Mouse (Mus musculus) urinary bladder, adult 2 months (tissue): ENCODE data around the gene Crhr2. TPM values are rescaled to one million over a fixed set of nuclear protein-coding genes. Genes with fewer than 3 reads are reported as not detected.

Source experiments
- DNase-seq: peaks from one replicate; pipeline ENCODE4 v3.0.0; 2022; ENCODE audit warnings: low spot score
- polyA plus RNA-seq: library from polyadenylated mRNA; depleted of rRNA; stranded (reverse); fragments of >200 nt; gene quantifications from 2 replicates; pipeline ENCODE4 v1.2.3, GENCODE M21; 2012

Gene Crhr2
- polyA plus RNA-seq, 1 experiment: 0.54 TPM

- no peak for DNase-seq
These were observed 9.8 kb downstream of the Crhr2 start for GRCm38 (mm10) chr6:55123056-55123455.

- DNase-seq: no peak
These were observed 15.3 kb downstream of the Crhr2 start for GRCm38 (mm10) chr6:55117325-55118109.

DNA sequence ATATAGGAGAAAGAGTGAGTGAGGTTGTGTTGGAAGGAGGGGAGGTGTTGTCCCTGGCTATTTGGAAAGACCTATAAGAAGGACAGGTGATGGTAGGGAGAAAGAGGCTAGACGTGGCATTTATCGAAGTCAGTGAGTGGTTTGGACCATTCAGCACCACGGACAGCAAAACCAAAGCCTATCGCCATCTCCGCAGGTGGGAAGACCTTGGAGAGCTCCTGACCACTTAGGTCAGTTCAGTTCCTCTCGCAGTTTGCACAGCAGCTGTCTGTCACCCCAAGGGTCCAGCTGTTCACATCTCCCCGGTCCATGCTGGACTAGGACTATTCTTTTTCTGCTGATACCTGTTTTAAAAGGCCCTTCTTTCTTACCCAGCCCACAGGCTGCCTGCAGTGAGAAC, 24.5 kb downstream of the Crhr2 start:
- no peak for DNase-seq

DNA sequence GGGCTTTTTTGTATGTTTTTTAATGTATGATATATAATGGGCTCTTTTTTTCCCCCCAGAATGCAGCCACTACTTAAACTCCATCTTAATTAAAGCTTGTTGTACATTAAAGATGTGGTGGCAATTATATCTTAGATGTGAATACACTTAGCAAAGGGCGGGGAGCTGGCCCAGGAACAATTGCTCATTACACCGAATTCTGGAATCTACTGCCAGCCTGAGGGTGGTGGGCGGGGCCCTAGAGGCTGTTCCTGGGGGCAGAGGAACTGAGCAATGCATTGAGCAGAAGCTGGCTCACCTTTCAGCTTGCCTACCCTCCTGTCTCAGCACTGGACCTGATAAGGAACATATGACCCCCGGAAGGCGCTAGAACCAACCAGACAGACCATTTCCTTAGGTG, 34.2 kb downstream of the Crhr2 start:
- no peak for DNase-seq

DNA sequence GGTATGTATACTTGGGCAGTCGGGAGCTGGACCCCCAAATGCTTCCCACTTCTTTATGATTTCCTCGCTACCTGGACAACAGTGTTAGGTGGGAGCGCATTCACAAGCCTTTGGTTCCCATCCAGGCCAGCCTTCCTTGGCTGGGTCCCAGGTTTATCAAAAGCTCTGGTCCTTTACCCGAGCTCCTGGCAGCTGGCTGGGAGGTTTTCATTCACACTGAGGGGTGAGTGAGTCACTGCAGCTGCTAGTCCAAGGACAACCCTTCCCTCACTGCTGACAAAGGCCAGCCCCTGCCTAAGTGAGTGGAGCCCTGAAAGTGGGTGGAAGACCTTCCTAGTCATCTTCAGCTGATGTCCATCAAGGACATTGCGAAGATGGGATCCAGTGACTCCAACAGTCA, 34.8 kb downstream of the Crhr2 start:
- DNase-seq: no peak

GRCm38 (mm10) chr6:55093431-55094146, 39.2 kb downstream of the Crhr2 start:
- DNase-seq: no peak

GRCm38 (mm10) chr6:55091396-55091795, 41.4 kb downstream of the Crhr2 start:
- DNase-seq: no peak

GRCm38 (mm10) chr6:55090639-55091038, 42.2 kb downstream of the Crhr2 start:
- DNase-seq: no peak

DNA sequence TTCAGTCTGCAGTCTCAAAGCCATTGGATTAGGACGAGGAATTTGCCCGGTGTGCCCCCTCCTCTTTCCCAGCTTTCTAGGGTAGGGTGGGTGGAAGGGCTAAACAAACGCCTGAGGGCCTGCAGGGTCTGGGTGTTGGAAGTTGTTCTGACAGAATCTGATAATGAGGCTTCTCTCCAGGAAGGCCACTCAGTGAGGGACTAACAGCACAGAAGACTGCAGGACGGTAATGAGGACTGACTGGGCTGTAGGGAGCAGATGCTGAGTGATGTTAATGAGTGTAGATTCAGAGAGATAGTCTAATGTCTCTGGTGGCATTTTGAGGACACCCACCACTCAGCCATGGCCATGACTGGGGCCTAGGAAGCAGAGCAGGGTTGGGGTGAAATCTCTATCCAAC, 45.5 kb downstream of the Crhr2 start:
- DNase-seq: no peak

DNA sequence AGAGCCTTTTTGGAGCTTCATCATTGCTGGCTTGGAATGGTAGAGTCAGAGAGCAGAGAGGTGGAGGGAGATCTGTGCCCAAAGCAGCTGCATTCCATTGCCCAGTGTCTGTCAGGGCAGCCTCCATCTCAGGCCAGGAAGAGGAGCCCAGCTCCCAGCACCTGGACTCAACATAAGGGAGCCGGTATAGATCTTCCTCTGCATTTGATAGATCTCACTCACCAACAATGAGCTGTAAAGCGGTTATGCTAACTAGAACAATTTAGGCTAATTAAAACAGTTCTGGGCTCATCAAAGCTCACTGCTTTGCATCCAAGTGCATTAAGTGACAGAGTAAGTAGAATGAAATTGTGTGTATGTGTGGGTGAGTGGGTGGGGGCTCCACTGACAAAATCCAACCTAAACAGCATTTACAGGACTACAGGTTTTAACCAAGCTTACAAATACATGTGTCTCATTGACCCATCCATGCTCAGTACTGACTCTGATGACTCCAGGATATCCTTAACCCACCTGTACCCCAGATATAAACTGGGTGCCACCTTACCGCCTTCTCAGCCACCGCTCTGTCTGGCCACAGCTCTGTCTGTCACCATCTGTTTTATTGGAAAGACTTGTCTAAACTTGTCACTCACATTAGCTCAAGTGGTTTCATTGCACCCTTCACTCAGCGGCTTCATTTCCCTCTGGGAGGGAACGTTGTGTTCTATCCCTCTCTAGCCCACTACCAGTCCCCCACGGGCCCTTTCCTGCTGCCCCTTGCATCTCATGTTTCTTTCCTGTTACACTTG, 50.4 kb downstream of the Crhr2 start:
- no peak for DNase-seq

- DNase-seq: no peak
These were observed 51.4 kb downstream of the Crhr2 start for GRCm38 (mm10) chr6:55081379-55081778.

DNA sequence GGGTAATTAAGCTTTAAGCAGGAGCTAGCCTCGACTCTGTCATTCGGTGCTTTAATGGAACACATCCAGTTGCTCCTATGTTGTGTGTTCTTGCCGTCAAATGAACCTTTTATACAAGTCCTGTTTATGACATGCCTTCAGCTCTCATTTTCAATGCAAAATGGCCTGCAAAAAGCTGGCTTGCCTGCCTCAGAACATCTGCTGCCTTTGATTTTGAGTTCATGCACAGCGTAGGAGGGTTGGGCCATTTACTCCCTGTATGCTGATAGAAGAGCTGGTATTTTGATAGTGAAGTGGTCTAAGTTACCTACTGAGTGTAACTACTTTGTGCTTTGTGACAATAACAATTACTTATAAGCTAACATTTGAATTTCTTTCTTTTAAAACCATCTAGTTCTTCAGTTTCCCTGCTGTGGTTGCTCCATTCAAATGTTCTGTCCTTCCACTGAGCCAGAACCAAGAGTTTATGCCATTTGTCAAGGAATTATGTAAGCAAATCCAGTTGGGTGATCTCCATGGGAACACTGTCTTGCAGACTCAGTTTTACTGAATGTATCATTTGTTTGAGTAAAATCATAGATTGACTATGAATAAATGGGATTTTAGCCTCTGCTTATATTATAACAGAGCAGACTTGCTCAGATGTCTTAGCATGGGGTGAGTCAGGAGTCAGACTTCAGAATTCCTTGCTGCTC, 56.1 kb downstream of the Crhr2 start:
- no peak for DNase-seq

GRCm38 (mm10) chr6:55065903-55066302, 66.9 kb downstream of the Crhr2 start:
- DNase-seq: no peak

DNA sequence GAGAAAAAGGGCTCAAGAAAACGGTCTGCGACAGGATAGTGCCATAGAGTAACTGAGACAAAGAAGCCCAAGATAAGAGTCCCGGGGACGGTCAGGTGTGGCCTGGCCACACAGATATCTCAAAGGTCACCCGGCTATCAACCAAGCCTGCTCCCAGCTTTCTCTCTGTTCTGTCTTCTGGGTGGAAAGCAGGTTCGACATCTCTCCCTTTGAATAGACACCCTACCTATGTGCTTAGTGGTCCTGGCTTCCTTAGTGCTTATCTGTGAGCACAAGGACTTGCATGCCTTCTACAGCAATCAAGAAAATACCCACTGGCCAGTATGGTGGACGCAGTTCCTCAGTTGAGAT, 68.4 kb downstream of the Crhr2 start:
- no peak for DNase-seq

DNA sequence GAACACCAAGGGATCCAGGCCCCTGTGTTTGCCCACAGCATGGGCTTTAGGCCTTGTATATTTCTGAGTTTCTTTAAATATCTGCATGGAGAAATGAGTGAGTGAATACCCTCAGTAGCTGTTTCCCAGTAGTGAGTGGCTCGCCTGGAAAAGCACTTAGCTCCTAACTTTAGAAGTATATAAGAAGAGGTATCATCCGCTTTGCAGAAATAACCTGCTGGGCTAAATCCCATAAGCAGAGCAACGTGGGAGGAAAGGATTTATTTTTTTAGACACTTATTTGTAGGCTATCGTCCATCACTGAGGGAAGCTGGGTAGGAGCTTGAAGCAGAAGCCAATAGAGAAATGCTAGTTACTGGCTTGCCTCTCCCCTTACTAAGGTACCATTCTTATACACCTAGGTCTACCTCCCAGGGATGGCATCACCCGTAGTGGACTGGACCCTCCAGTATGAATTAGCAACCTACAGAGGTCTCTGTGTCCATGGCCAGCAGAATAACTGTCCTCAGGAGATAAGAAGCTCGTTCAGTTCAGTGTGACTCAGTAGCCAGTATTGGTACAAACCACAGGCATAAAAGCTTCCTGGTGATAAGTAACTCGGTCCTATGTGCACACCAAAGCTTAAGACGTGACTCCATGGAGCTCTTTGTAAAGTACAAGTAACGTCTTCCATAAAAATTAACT, 68.9 kb downstream of the Crhr2 start:
- DNase-seq: no peak

DNA sequence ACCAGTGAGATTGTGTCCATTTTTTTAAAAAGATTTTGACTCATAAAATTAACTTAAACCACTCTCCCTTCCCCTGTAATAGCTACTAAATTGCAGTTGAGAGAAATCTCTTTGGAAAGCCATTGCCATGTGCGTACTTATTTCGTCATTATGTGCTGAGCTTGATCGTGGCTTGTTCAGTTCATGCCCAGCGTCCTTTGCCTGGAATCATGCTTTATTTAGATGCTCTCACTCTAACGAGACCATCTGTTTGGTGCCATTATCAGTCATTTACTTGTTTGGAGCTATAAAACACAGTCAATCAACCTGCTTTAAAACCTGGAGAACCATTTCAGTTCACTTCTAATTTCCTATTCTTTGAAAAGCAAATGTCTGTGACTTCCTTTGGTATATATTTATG, 70.6 kb downstream of the Crhr2 start:
- no peak for DNase-seq

- DNase-seq: no peak
These were observed 71.5 kb downstream of the Crhr2 start for GRCm38 (mm10) chr6:55061328-55061727.

GRCm38 (mm10) chr6:55060241-55060825, 72.5 kb downstream of the Crhr2 start:
- DNase-seq: no peak

GRCm38 (mm10) chr6:55057427-55057826, 75.4 kb downstream of the Crhr2 start:
- no peak for DNase-seq

- DNase-seq: no peak
These were observed 78.3 kb downstream of the Crhr2 start for GRCm38 (mm10) chr6:55054491-55054890.

GRCm38 (mm10) chr6:55049186-55049585, 83.6 kb downstream of the Crhr2 start:
- DNase-seq: no peak
